Mouse (Mus musculus) neural tube, embryonic 11.5 days (tissue): Measurements from ENCODE around the gene Pus7. TPM values are rescaled to one million over a fixed set of nuclear protein-coding genes. Genes with fewer than 3 reads are reported as not detected.

Experiments
- ATAC-seq: fragments of 200-750 bp; cut with Nextera tagmentation; 2 replicates; pipeline ENCODE4 v1.8.0; 2017; ENCODE audit warnings: moderate number of reproducible peaks, mild to moderate bottlenecking, moderate TSS enrichment, moderate library complexity; ENCODE audit not compliant: insufficient read depth, low FRiP score, low TSS enrichment
- DNase-seq: peaks from one replicate; pipeline ENCODE4 v3.0.0-alpha.2; 2015; ENCODE audit warnings: low spot score
- H3K27ac ChIP-seq: fragments of 300-500 bp; sonication (generic); 2 replicates; pipeline ENCODE4 v1.5.1; 2014; ENCODE audit warnings: low read depth, mild to moderate bottlenecking, low read length
- H3K27me3 ChIP-seq: fragments of 300-500 bp; sonication (generic); 2 replicates; pipeline ENCODE4 v1.6.1; 2014; ENCODE audit warnings: mild to moderate bottlenecking, low read length, mixed read lengths; ENCODE audit not compliant: control insufficient read depth, insufficient read depth
- H3K36me3 ChIP-seq: fragments of 300-500 bp; sonication (generic); 2 replicates; pipeline ENCODE4 v1.6.1; 2014; ENCODE audit warnings: mild to moderate bottlenecking, low read length, moderate library complexity, mixed read lengths; ENCODE audit not compliant: control insufficient read depth, insufficient read depth
- H3K4me1 ChIP-seq: fragments of 300-500 bp; sonication (generic); 2 replicates; pipeline ENCODE4 v1.6.1; 2014; ENCODE audit warnings: low read length, mixed read lengths; ENCODE audit not compliant: control insufficient read depth, insufficient read depth
- H3K4me2 ChIP-seq: fragments of 300-500 bp; sonication (generic); 2 replicates; pipeline ENCODE4 v1.6.1; 2014; ENCODE audit warnings: low read depth, mild to moderate bottlenecking, moderate library complexity
- H3K4me3 ChIP-seq: fragments of 300-500 bp; sonication (generic); 2 replicates; pipeline ENCODE4 v1.5.1; 2014; ENCODE audit warnings: low read depth, low read length
- H3K9ac ChIP-seq: fragments of 300-500 bp; sonication (generic); 2 replicates; pipeline ENCODE4 v1.6.1; 2014; ENCODE audit warnings: mild to moderate bottlenecking, low read length
- H3K9me3 ChIP-seq: fragments of 300-500 bp; sonication (generic); 2 replicates; pipeline ENCODE4 v1.6.1; 2016; ENCODE audit warnings: low read length; ENCODE audit not compliant: control insufficient read depth
- WGBS: fragments of 180-500 bp; shearing (Covaris S2); extraction: QIAGEN DNeasy Blood & Tissue Kit; methylation state at CpG from one replicate; pipeline ENCODE4 v1.1.7; 2014; 5-methylcytosine and 5-hydroxymethylcytosine counted together
- polyA plus RNA-seq: library from polyadenylated mRNA; unstranded; fragments of >200 nt; fragmentation: Nextera tagmentation; extraction: Ambion mirVana; gene quantifications from 2 replicates; pipeline ENCODE4 v1.2.1, GENCODE M21; 2014

Pus7 gene
- 27.6 and 27.7 TPM in 2 replicates for polyA plus RNA-seq

DNA sequence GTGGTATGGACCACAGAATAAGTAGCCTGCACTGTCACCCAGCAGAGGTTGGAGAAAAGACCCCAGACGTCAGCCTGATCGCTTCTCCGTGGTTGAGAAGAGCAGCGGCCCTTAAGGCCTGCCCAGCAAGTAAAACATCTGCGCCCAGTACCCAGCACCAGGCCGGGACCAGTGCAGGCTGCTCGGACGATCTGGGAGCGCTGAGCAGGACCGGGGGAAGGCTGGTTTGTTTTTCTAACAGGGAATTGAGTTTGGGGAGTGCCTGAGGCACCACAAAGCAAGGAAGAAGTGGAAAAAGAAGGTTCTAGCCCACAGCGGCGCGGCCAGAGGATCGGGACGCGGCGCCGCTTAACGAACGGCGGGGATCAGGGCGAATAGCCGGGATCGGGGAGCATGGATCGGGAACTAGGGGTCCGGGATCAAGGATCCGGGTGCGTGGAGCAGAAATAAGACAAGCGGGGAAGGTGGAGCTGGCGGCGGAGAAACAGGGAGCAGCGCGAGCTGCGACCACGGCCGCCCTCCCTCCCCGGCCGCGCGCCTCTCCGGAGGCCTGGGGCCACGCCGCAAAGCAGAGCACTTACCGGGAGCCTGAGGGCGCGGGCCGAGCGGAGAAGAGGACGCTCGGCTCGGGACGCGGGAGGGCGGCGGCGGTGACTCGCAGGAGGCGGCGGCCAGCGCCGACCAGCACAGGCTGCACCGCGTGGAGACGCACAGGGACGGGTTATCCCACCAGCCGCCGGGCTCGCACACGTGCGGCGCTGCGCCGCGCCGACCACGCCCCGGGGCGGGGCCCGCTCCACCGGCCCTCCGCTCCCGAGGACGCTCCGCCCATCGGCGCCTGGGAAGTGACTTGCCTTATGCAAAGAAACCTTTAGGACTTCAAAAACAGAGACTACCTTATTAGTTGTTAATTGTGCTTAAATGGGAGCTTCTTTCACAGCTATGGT lies at the start of gene Pus7:
Gene Pus7, minus strand, starts transcription at position 781 of the 947 bp plus-strand sequence.
- Histone ChIP-seq H3K27ac (peak within 1 kb of the TSS; percentile 27; the same call in 1 of the 2 replicates), H3K4me2 (peak within 1 kb of the TSS; percentile 63), H3K9me3 (no peaks in the 10 kb centered on the region), H3K27me3 (no peaks in the 10 kb centered on the region), H3K9ac (peak within 1 kb of the TSS; percentile 84), H3K4me3 (peak within 1 kb of the TSS; percentile 81), H3K36me3 (no peaks in the 10 kb centered on the region), H3K4me1 (peaks cover 11% of the 10 kb centered on the region)
- ATAC-seq (peak; percentile 78), DNase-seq (peak; percentile 93)
- under 1% methylated on average over 77 of the region's 86 CpGs for WGBS

DNA sequence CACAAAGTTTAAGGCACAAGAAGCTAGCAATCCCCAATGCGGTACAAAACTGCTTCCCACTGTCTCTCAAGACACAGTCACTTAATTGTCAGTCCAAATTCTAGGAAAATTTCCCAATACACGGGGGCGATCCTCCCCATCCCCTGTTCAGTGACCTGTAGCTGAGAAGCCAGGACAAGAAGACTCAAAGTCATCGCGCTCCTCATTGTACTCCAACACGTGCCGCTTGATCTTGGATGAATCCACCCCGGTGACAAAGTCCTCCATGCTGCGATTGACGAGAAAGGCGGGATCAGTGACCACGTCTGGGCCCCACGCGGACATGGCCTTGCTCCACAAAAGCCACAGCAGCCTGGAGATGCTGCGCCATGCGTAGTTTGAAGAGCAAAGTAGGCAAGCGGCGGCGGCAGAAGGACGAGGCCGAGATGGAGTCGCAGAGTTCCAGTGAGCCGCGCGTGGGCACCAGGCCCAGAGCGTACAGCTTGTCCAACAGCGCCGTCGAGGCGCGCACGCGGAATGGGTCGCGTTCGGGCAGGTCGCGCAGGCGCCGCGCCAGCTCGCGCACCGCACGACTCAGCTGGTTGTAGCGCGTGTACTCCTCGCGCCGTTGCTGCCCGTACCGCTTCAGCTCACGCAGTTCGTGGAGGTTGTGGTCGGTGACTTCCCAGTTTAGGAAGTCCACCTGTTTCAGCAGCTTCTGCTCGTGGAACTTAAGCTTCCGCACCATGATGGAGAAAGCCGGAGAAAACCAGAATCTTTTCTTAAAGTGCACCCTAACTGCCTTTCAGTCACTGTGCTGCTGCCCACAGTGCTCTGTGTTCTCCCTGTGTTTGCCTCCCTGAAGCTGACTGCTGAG lies 47.6 kb upstream of the Pus7 start:
- Histone ChIP-seq H3K9ac (no peak overlapping the region), H3K4me2 (0 out of 2 replicates have a peak overlapping the region, but pooled peaks have one; percentile 7), H3K36me3 (no peaks in the 10 kb centered on the region), H3K27ac (no peak overlapping the region), H3K4me3 (no peak overlapping the region), H3K9me3 (no peaks in the 10 kb centered on the region), H3K4me1 (no peaks in the 10 kb centered on the region), H3K27me3 (peaks cover 9% of the 10 kb centered on the region; the same call in 1 of the 2 replicates)
- ATAC-seq (no peak), DNase-seq (no peak)
- WGBS: 34% methylated on average over 58 of the region's 58 CpGs

DNA sequence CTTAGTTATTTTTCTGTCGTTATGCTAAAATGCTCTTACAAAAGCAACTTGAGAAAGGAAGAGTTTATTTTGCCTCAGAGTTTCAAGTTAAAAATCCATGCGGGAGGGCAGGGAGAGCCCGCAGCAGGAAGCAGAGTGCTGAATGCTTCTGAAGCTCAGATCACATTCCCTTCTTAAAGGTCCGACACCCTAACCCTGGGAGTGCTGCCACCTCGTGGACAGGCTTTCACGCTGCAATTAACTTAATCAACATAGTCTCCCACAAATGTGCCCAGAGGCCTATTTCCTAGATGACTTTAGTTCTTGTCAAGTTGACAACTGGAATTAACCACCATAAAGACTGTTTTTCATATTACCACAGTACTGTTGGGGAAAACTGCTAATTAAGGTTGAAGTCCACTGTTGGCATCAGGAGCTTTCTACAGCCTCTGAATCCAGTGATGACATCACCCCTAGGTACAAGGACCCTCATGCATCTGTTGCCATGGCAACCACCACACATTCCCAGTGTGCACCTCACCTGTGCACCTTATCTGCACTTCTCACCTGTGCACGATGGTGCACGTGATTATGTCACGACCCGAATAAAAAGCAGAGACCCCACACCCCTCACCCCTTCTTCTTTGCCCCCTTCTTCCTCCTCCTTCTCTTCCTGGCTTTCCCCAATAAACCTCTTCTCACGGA lies 43.0 kb upstream of the Pus7 start:
- DNase-seq (peak; percentile 65), ATAC-seq (no peak)
- Histone ChIP-seq H3K9me3 (no peaks in the 10 kb centered on the region), H3K4me2 (no peak overlapping the region), H3K36me3 (no peaks in the 10 kb centered on the region), H3K4me3 (no peak overlapping the region), H3K27ac (no peak overlapping the region), H3K4me1 (no peaks in the 10 kb centered on the region), H3K27me3 (peaks cover 6% of the 10 kb centered on the region; the same call in 1 of the 2 replicates), H3K9ac (no peak overlapping the region)
- 39% methylated on average over 11 of the region's 11 CpGs for WGBS

DNA sequence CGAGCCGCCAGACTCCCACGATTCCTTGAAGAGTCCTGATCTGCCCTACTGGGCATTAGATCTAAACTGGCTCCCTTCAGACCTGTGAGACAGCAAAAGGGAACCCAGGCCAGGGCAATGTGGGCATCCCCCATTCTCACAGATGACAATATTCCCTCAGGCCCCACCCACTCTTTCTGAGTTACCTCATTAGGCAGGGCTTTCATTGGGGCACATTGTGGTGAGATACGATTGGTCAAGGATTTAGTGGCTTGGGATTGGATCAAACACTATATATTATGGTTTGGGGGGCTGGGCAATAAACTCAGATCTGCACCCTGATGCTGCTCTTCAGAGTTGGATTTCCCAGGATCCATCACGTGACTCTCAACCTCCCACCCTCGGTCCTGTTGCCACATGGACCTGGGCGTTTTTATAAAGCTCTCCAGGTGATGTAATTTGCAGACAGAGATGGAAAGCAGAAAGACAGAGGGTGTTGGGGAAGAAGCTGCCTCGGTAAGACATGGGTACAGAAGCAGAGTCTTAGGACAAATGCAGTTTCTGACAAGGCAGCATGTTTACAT lies 40.7 kb upstream of the Pus7 start:
- no peaks in the 10 kb centered on the region for H3K4me1 ChIP-seq
- 0 out of 2 replicates have a peak, but pooled peaks cover 3% of the 10 kb centered on the region for H3K36me3 ChIP-seq
- H3K27me3 ChIP-seq: no peaks in the 10 kb centered on the region
- H3K9ac ChIP-seq: no peak overlapping the region
- DNase-seq: no peak
- no peak for ATAC-seq
- no peak overlapping the region for H3K4me3 ChIP-seq
- WGBS: 81% methylated on average over 8 of the region's 8 CpGs
- no peak overlapping the region for H3K4me2 ChIP-seq
- no peak overlapping the region for H3K27ac ChIP-seq
- H3K9me3 ChIP-seq: no peaks in the 10 kb centered on the region

DNA sequence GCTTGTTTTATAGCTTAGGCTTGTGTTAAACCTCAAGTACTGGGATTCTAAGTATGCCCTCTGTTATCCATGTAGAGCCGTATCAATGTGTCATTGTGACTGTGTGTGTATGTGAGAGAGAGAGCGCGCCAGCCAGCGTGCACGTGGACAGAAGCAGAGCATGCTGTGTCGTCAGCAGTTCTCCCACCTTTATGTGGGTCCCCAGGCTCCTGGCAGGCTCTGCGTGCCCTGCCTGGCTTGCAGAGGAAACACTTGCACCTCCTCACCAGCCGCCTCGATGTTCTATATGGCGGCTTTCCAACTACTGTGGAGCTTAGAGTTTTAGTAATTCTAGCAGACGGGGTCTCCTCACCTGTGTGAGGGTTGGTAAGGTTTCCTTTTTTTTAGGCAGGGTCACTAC lies 38.8 kb upstream of the Pus7 start:
- 0 out of 2 replicates have a peak, but pooled peaks cover 3% of the 10 kb centered on the region for H3K36me3 ChIP-seq
- no peak overlapping the region for H3K4me2 ChIP-seq
- H3K27me3 ChIP-seq: no peaks in the 10 kb centered on the region
- no peaks in the 10 kb centered on the region for H3K9me3 ChIP-seq
- no peak for DNase-seq
- ATAC-seq: no peak
- no peak overlapping the region for H3K27ac ChIP-seq
- H3K9ac ChIP-seq: no peak overlapping the region
- no peaks in the 10 kb centered on the region for H3K4me1 ChIP-seq
- no peak overlapping the region for H3K4me3 ChIP-seq
- WGBS: 81% methylated on average over 11 of the region's 11 CpGs

DNA sequence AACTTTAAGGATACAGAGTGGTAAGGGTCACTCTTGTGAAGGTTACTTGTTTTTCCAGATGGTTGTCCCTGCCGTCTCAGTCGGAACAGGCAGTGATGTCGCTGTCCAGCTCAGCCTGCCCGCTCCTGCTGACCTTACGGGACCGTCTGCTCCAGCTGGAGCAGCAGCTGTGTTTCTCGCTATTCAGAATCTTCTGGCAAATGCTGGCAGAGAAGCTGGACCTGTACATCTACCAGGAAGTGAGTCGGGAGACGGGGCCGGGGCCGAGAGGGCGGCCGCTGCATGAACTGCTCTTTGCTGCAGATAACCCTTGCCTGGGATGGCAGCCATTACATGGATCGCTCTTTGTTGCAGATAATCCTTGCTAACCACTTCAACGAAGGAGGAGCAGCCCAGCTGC lies 33.2 kb upstream of the Pus7 start:
- ATAC-seq (no peak), DNase-seq (no peak)
- H3K27ac ChIP-seq: no peak overlapping the region
- H3K9me3 ChIP-seq: no peaks in the 10 kb centered on the region
- H3K4me3 ChIP-seq: no peak overlapping the region
- H3K27me3 ChIP-seq: no peaks in the 10 kb centered on the region
- peaks cover 25% of the 10 kb centered on the region for H3K36me3 ChIP-seq
- H3K4me1 ChIP-seq: no peaks in the 10 kb centered on the region
- no peak overlapping the region for H3K4me2 ChIP-seq
- no peak overlapping the region for H3K9ac ChIP-seq
- 84% methylated on average over 15 of the region's 15 CpGs for WGBS

DNA sequence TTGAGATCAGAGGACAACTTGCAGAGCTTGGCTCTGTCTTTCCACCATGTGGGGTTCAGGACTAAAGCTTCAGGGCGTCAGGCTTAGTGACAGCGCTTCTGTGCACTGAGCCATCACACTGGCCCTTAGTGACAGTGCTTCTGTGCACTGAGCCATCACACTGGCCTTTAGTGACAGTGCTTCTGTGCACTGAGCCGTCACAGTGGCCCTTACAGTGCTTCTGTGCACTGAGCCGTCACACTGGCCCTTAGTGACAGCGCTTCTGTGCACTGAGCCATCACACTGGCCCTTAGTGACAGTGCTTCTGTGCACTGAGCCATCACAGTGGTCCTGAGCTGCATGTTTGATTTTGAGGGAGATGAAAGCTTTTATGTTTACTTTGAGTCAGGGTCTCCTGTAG lies 31.3 kb upstream of the Pus7 start:
- H3K27me3 ChIP-seq: no peaks in the 10 kb centered on the region
- no peak overlapping the region for H3K4me3 ChIP-seq
- ATAC-seq: no peak
- H3K4me1 ChIP-seq: no peaks in the 10 kb centered on the region
- DNase-seq: no peak
- H3K27ac ChIP-seq: no peak overlapping the region
- H3K4me2 ChIP-seq: no peak overlapping the region
- no peak overlapping the region for H3K9ac ChIP-seq
- H3K9me3 ChIP-seq: no peaks in the 10 kb centered on the region
- 84% methylated on average over 5 of the region's 5 CpGs for WGBS
- H3K36me3 ChIP-seq: peaks cover 23% of the 10 kb centered on the region

DNA sequence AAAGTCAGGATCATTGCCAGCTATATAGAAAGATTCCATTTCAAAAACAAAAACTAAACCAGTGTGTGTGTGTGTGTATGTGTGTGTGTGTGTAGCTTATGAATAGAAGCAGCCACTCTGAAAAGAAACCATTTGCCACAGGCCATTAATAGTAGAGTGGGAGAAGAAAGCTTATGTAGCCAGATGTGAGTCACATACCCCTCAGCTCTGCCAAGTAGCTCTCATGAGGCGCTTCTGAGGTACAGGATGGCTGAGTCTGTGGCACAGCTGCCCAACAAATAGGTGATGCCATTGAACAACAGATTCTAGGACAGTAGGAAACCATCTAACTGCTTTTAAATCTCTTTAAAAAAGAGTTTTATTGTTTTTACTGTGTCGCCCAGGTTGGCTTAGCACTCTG lies 9.2 kb upstream of the Pus7 start:
- Histone ChIP-seq H3K9ac (no peak overlapping the region), H3K4me3 (no peak overlapping the region), H3K27me3 (no peaks in the 10 kb centered on the region), H3K4me2 (no peak overlapping the region), H3K9me3 (no peaks in the 10 kb centered on the region), H3K27ac (no peak overlapping the region), H3K4me1 (peaks cover 7% of the 10 kb centered on the region; the same call in 1 of the 2 replicates), H3K36me3 (no peaks in the 10 kb centered on the region)
- WGBS: 100% methylated on average over 2 of the region's 2 CpGs
- DNase-seq (no peak), ATAC-seq (no peak)
